8 mouse cellular contexts compared by ENCODE assay signal in genomic region chr6:108532486-108533179, GRCm38 (mm10).
DNase-seq lines count a peak whose midpoint lies in the region; ATAC-seq and TF ChIP-seq lines count a peak whose summit lies in the region.

No protein-coding gene starts in this region.

- no peak for TF ChIP-seq CTCF in heart, postnatal 0 days (IDR thresholded peaks at IDR 0.05; ENCODE audit: low read depth)

- no peak overlapping the region for H3K4me2 ChIP-seq in heart, embryonic 11.5 days
- no peak overlapping the region for H3K4me2 ChIP-seq in heart, postnatal 0 days (ENCODE audit: low read depth, low read length)
- no peak overlapping the region for H3K4me2 ChIP-seq in limb, embryonic 15.5 days
- H3K4me2 ChIP-seq in stomach, embryonic 16.5 days (ENCODE audit: low read depth, low read length) = 0 out of 2 replicates have a peak overlapping the region, but pooled peaks have one; percentile 1

- 72% methylated on average over 10 of the region's 10 CpGs for WGBS in heart, embryonic 11.5 days (ENCODE audit: insufficient replicate concordance)
- WGBS in heart, postnatal 0 days = 49% methylated on average over 10 of the region's 10 CpGs
- WGBS in limb, embryonic 15.5 days = 73% methylated on average over 10 of the region's 10 CpGs
- 62% methylated on average over 10 of the region's 10 CpGs for WGBS in stomach, embryonic 16.5 days

- H3K9ac ChIP-seq in heart, embryonic 11.5 days (ENCODE audit: low read depth, low read length) = no peak overlapping the region
- H3K9ac ChIP-seq in heart, postnatal 0 days (replicated peaks; ENCODE audit: low read depth, low read length) = no peak overlapping the region
- H3K9ac ChIP-seq in limb, embryonic 15.5 days = no peak overlapping the region
- H3K9ac ChIP-seq in stomach, embryonic 16.5 days (ENCODE audit: low read length) = 0 out of 2 replicates have a peak overlapping the region, but pooled peaks have one; percentile 3

- H3K27me3 ChIP-seq in heart, embryonic 11.5 days (ENCODE audit: control insufficient read depth, insufficient read depth, low read length) = no peaks in the 10 kb centered on the region
- no peaks in the 10 kb centered on the region for H3K27me3 ChIP-seq in heart, postnatal 0 days (ENCODE audit: control insufficient read depth, insufficient read depth, low read length)
- no peaks in the 10 kb centered on the region for H3K27me3 ChIP-seq in limb, embryonic 15.5 days
- H3K27me3 ChIP-seq in stomach, embryonic 16.5 days (ENCODE audit: control insufficient read depth, insufficient read depth, low read length) = no peaks in the 10 kb centered on the region

- ATAC-seq in heart, embryonic 11.5 days (replicated peaks; ENCODE audit: insufficient number of reproducible peaks, low FRiP score, low TSS enrichment) = no peak
- peak; percentile 14; the same call in 1 of the 2 replicates for ATAC-seq in heart, postnatal 0 days (ENCODE audit: insufficient read depth, low read depth)
- no peak for ATAC-seq in limb, embryonic 15.5 days (ENCODE audit: insufficient number of reproducible peaks, low FRiP score, low TSS enrichment, low read depth)
- no peak; the same call in 1 of the 2 replicates for ATAC-seq in stomach, embryonic 16.5 days (ENCODE audit: insufficient read depth, low FRiP score)

- H3K4me1 ChIP-seq in heart, embryonic 11.5 days (ENCODE audit: control insufficient read depth, insufficient read depth, low read length) = peaks cover 45% of the 10 kb centered on the region
- peaks cover 22% of the 10 kb centered on the region for H3K4me1 ChIP-seq in heart, postnatal 0 days (ENCODE audit: control insufficient read depth, insufficient read depth)
- peaks cover 31% of the 10 kb centered on the region for H3K4me1 ChIP-seq in limb, embryonic 15.5 days
- H3K4me1 ChIP-seq in stomach, embryonic 16.5 days (ENCODE audit: control insufficient read depth, insufficient read depth, low read length) = peaks cover 26% of the 10 kb centered on the region

- TF ChIP-seq EP300 in heart, postnatal 0 days (IDR thresholded peaks at IDR 0.05; ENCODE audit: low read depth) = no peak

- H3K9me3 ChIP-seq in heart, embryonic 11.5 days (replicated peaks; ENCODE audit: control insufficient read depth, low read length) = no peaks in the 10 kb centered on the region
- H3K9me3 ChIP-seq in heart, postnatal 0 days (replicated peaks; ENCODE audit: control insufficient read depth, low read length) = no peaks in the 10 kb centered on the region
- H3K9me3 ChIP-seq in limb, embryonic 15.5 days = no peaks in the 10 kb centered on the region
- no peaks in the 10 kb centered on the region for H3K9me3 ChIP-seq in stomach, embryonic 16.5 days (replicated peaks; ENCODE audit: control insufficient read depth, low read length)

- peak; percentile 99 for DNase-seq in heart, adult 11 months
- DNase-seq in heart, postnatal 0 days (ENCODE audit: low spot score) = no peak
- no peak for DNase-seq in B cell, adult 2 months
- DNase-seq in testis, postnatal 10 days (ENCODE audit: low spot score) = no peak
- no peak for DNase-seq in retina, postnatal 1 day

- no peak overlapping the region for H3K4me3 ChIP-seq in heart, embryonic 11.5 days (ENCODE audit: low read depth, low read length)
- no peak overlapping the region for H3K4me3 ChIP-seq in heart, postnatal 0 days (ENCODE audit: low read depth, low read length)
- H3K4me3 ChIP-seq in limb, embryonic 15.5 days = no peak overlapping the region
- H3K4me3 ChIP-seq in stomach, embryonic 16.5 days (replicated peaks; ENCODE audit: low read length) = no peak overlapping the region

- H3K27ac ChIP-seq in heart, embryonic 11.5 days (ENCODE audit: low read depth, low read length) = no peak overlapping the region
- H3K27ac ChIP-seq in heart, postnatal 0 days (ENCODE audit: low read depth) = peak overlapping the region; percentile 59
- H3K27ac ChIP-seq in limb, embryonic 15.5 days = 0 out of 2 replicates have a peak overlapping the region, but pooled peaks have one; percentile 43
- peak overlapping the region; percentile 82 for H3K27ac ChIP-seq in stomach, embryonic 16.5 days (ENCODE audit: low read length)

- no peaks in the 10 kb centered on the region for H3K36me3 ChIP-seq in heart, embryonic 11.5 days (ENCODE audit: control insufficient read depth, insufficient read depth, low read length)
- no peaks in the 10 kb centered on the region for H3K36me3 ChIP-seq in heart, postnatal 0 days (replicated peaks; ENCODE audit: control insufficient read depth, insufficient read depth, low read length)
- 0 out of 2 replicates have a peak, but pooled peaks cover 3% of the 10 kb centered on the region for H3K36me3 ChIP-seq in limb, embryonic 15.5 days
- H3K36me3 ChIP-seq in stomach, embryonic 16.5 days (ENCODE audit: control insufficient read depth, insufficient read depth, low read length) = no peaks in the 10 kb centered on the region
